Mouse (Mus musculus): ENCODE data around the gene Krt14. TPM values are rescaled to one million over a fixed set of nuclear protein-coding genes. Genes with fewer than 3 reads are reported as not detected.

The Krt14 gene
- polyA plus RNA-seq, 1 experiment from 2014 or later, result 46.4 TPM

DNA sequence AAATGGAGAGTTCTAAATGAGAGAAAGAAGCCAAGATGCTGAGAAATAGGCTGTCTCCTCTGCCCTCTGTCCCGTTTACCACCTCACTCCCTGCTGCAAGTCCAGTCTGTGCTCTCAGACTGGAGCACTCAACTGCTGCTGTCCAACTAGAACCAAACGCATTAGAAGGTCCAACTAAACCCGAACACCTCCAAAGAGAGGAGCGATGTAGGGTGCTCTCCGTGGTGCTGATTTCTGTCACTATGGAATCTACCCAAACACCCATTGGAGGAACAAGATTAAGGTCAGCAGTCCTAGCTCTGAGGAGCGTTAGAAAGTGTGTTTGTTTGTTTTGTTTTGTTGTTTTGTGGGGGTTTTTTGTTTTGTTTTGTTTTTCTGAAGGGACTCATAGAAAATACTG, 3.9 kb downstream of the Krt14 start:
- Histone ChIP-seq H3K4me2 (ENCODE audit: low read depth, low read length) (no peak overlapping the region), H3K9me3 (replicated peaks; ENCODE audit: control insufficient read depth, low read length) (no peaks in the 10 kb centered on the region), H3K9ac (ENCODE audit: low read length) (no peak overlapping the region), H3K27ac (ENCODE audit: low read length) (no peak overlapping the region), H3K36me3 (ENCODE audit: control insufficient read depth, insufficient read depth, low read length) (no peaks in the 10 kb centered on the region), H3K4me3 (replicated peaks; ENCODE audit: low read length) (no peak overlapping the region), H3K27me3 (ENCODE audit: control insufficient read depth, insufficient read depth, low read length) (no peaks in the 10 kb centered on the region; the same call in 1 of the 2 replicates), H3K4me1 (ENCODE audit: control insufficient read depth, insufficient read depth, low read length) (no peaks in the 10 kb centered on the region)
- ATAC-seq (ENCODE audit: insufficient read depth, low FRiP score), result no peak
- WGBS, result 7% methylated on average over 6 of the region's 6 CpGs

DNA sequence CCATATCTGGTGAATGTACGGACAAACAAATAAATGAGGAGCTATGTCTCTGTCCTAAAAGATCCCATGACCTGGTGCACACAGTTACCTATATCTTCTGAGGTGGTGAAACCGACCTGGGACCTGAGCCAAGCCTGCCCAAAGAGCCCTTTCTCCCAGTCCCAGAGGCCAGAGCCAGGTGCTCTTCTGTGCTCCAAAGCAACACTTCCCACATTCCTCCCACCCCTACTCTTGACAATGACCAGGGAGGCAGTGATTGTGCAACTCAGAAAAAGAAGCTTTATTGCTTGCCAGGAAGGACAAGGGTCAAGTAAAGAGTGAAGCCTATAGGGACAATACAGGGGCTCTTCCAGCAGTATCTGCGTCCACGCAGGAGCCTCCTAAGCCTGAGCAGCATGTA, 4.4 kb downstream of the Krt14 start:
- Histone ChIP-seq H3K27me3 (ENCODE audit: control insufficient read depth, insufficient read depth, low read length) (no peaks in the 10 kb centered on the region; the same call in 1 of the 2 replicates), H3K4me1 (ENCODE audit: control insufficient read depth, insufficient read depth, low read length) (no peaks in the 10 kb centered on the region), H3K4me3 (replicated peaks; ENCODE audit: low read length) (no peak overlapping the region), H3K9me3 (replicated peaks; ENCODE audit: control insufficient read depth, low read length) (no peaks in the 10 kb centered on the region), H3K27ac (ENCODE audit: low read length) (no peak overlapping the region), H3K36me3 (ENCODE audit: control insufficient read depth, insufficient read depth, low read length) (no peaks in the 10 kb centered on the region), H3K9ac (ENCODE audit: low read length) (no peak overlapping the region), H3K4me2 (ENCODE audit: low read depth, low read length) (no peak overlapping the region)
- ATAC-seq (ENCODE audit: insufficient read depth, low FRiP score), result no peak
- WGBS, result 81% methylated on average over 4 of the region's 4 CpGs

DNA sequence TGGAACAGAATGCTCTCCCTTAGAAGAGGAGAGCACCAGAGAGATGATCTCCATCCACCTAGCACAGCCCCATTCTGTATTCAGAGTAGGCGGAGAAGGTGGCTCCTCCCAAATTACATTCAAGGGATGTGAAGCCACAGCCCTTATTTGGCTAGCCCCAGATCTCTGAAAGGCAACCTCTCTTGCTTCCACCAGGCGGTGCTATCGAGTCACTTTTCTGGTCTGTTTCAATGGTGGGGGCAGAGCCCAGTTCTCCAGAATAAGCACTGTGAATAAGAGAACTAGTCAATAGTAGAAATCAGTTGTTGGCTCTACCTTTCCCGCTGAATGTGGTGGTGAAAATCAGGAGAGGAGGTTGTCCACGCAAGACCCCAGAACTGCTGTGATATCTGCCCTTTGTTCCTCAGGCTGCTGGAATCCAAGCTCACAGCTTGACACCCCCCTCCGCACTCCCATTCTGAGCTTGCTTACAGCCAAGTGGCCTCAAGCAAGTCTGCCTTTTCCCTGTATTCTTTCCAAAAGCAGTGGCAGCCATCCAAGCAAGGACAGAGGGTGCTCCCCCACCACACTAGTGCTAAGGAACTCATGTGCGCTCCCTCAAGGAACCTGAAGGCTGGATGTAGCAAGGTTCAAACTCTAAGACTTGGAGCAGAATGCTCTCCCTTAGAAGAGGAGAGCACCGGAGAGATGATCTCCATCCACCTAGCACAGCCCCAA, 7.1 kb downstream of the Krt14 start:
- no peak for ATAC-seq (ENCODE audit: insufficient read depth, low FRiP score)
- Histone ChIP-seq H3K36me3 (ENCODE audit: control insufficient read depth, insufficient read depth, low read length) (no peaks in the 10 kb centered on the region), H3K4me2 (ENCODE audit: low read depth, low read length) (no peak overlapping the region), H3K4me3 (replicated peaks; ENCODE audit: low read length) (no peak overlapping the region), H3K27me3 (ENCODE audit: control insufficient read depth, insufficient read depth, low read length) (no peaks in the 10 kb centered on the region; the same call in 1 of the 2 replicates), H3K9ac (ENCODE audit: low read length) (no peak overlapping the region), H3K4me1 (ENCODE audit: control insufficient read depth, insufficient read depth, low read length) (no peaks in the 10 kb centered on the region), H3K9me3 (replicated peaks; ENCODE audit: control insufficient read depth, low read length) (no peaks in the 10 kb centered on the region), H3K27ac (ENCODE audit: low read length) (no peak overlapping the region)
- WGBS, result 41% methylated on average over 8 of the region's 8 CpGs

DNA sequence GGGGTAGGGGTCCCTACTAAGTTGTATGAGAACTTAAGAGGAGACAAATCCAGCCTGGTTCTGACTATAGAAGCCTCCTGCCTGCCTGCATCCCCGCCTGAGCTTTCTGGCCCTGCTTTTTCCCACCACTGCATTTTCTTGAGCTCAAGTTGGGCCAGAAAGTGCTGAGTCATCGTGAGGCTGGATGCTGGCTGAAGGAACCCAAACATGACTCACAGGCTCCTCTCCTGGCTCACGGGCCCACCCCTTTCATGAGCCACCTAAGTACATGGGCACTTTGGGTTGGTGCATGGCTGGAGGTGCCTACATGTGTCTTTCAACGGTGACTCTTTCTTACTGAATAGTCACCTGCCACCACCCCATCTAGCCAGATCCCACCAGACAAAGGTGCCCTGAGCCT, 8.7 kb downstream of the Krt14 start:
- Histone ChIP-seq H3K9me3 (replicated peaks; ENCODE audit: control insufficient read depth, low read length) (no peaks in the 10 kb centered on the region), H3K4me3 (replicated peaks; ENCODE audit: low read length) (no peak overlapping the region), H3K27me3 (ENCODE audit: control insufficient read depth, insufficient read depth, low read length) (no peaks in the 10 kb centered on the region; the same call in 1 of the 2 replicates), H3K27ac (ENCODE audit: low read length) (no peak overlapping the region), H3K4me2 (ENCODE audit: low read depth, low read length) (no peak overlapping the region), H3K4me1 (ENCODE audit: control insufficient read depth, insufficient read depth, low read length) (no peaks in the 10 kb centered on the region), H3K36me3 (ENCODE audit: control insufficient read depth, insufficient read depth, low read length) (no peaks in the 10 kb centered on the region), H3K9ac (ENCODE audit: low read length) (no peak overlapping the region)
- no peak for ATAC-seq (ENCODE audit: insufficient read depth, low FRiP score)
- 69% methylated on average over 4 of the region's 4 CpGs for WGBS

DNA sequence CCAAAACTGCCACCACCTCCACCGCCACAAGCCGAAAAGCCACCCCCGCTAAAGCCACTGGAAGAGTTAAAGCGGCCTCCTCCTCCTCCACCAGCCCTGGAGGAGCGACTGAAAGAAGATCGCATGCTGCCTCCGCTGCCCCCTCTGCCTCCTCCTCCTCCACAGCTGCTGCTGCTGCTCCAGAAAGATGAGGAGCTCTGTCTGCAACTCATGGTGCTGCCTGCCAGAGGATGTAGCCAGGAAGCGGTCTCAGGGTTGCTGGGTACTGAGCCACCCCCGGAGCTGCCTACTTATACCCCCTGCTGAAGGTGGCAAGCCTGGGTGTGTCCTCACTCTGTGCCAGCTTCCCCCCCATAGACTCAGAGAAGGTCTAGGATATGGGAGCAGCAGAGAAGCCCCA, 14.4 kb downstream of the Krt14 start, which contains the start of gene Krt9:
TSS of gene Krt9 (minus strand) at position 255 of the 400 bp plus-strand sequence.
- Histone ChIP-seq H3K9ac (ENCODE audit: low read length) (no peak within 1 kb of the TSS), H3K4me2 (ENCODE audit: low read depth, low read length) (no peak within 1 kb of the TSS), H3K27me3 (ENCODE audit: control insufficient read depth, insufficient read depth, low read length) (no peaks in the 10 kb centered on the region), H3K9me3 (replicated peaks; ENCODE audit: control insufficient read depth, low read length) (no peaks in the 10 kb centered on the region), H3K4me3 (replicated peaks; ENCODE audit: low read length) (no peak within 1 kb of the TSS), H3K36me3 (ENCODE audit: control insufficient read depth, insufficient read depth, low read length) (no peaks in the 10 kb centered on the region), H3K4me1 (ENCODE audit: control insufficient read depth, insufficient read depth, low read length) (no peaks in the 10 kb centered on the region), H3K27ac (ENCODE audit: low read length) (no peak within 1 kb of the TSS)
- WGBS, result 43% methylated on average over 9 of the region's 9 CpGs
- ATAC-seq (ENCODE audit: insufficient read depth, low FRiP score), result no peak

DNA sequence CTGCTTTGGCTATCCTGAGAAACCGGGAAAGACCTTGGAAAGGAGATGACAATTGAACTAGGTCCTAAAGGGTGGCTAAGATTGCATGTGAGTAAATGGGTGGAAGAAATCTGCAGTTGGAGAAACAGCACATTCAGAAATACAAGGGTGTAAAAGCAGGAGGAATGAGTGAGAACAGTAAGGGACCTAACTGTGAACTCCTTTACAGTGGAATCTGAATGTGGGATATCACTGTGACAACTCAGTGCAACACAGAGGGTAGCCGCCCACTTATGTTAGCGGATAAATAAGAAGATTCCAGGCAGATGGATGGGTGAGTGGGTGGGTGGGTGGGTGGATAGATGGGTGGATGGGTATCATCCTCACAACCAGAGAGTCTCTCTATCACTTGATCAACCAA, 15.5 kb downstream of the Krt14 start:
- no peaks in the 10 kb centered on the region for H3K9me3 ChIP-seq (replicated peaks; ENCODE audit: control insufficient read depth, low read length)
- no peak overlapping the region for H3K4me2 ChIP-seq (ENCODE audit: low read depth, low read length)
- no peaks in the 10 kb centered on the region for H3K27me3 ChIP-seq (ENCODE audit: control insufficient read depth, insufficient read depth, low read length)
- no peaks in the 10 kb centered on the region for H3K36me3 ChIP-seq (ENCODE audit: control insufficient read depth, insufficient read depth, low read length)
- WGBS, result 93% methylated on average over 3 of the region's 3 CpGs
- no peak overlapping the region for H3K27ac ChIP-seq (ENCODE audit: low read length)
- no peaks in the 10 kb centered on the region for H3K4me1 ChIP-seq (ENCODE audit: control insufficient read depth, insufficient read depth, low read length)
- ATAC-seq (ENCODE audit: insufficient read depth, low FRiP score), result no peak
- no peak overlapping the region for H3K9ac ChIP-seq (ENCODE audit: low read length)
- H3K4me3 ChIP-seq (replicated peaks; ENCODE audit: low read length), result no peak overlapping the region

DNA sequence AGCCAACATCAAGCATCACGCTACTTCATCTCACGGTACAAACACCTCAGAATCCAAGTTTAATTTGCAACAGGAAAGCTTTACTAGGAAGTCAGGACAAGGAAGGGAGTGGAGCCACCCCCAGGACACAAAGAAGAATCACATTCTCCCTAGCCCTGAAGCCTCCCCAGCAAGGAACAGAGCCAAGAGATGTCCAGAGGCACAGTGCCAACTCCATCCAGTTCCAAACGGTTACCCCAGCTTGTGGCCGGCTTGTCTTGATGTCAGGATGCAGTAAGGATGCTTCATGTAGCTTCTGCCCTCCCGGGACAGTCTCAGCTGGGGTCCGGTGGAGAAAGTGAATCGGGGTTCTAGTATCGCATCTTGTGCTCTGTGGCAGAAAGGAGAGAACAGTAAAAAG, 20.6 kb downstream of the Krt14 start:
- WGBS, result 82% methylated on average over 8 of the region's 8 CpGs
- H3K27ac ChIP-seq (ENCODE audit: low read length), result no peak overlapping the region
- H3K4me2 ChIP-seq (ENCODE audit: low read depth, low read length), result no peak overlapping the region
- no peaks in the 10 kb centered on the region for H3K27me3 ChIP-seq (ENCODE audit: control insufficient read depth, insufficient read depth, low read length)
- ATAC-seq (ENCODE audit: insufficient read depth, low FRiP score), result no peak
- H3K9me3 ChIP-seq (replicated peaks; ENCODE audit: control insufficient read depth, low read length), result no peaks in the 10 kb centered on the region
- H3K9ac ChIP-seq (ENCODE audit: low read length), result no peak overlapping the region
- H3K4me1 ChIP-seq (ENCODE audit: control insufficient read depth, insufficient read depth, low read length), result no peaks in the 10 kb centered on the region
- H3K36me3 ChIP-seq (ENCODE audit: control insufficient read depth, insufficient read depth, low read length), result no peaks in the 10 kb centered on the region
- no peak overlapping the region for H3K4me3 ChIP-seq (replicated peaks; ENCODE audit: low read length)

DNA sequence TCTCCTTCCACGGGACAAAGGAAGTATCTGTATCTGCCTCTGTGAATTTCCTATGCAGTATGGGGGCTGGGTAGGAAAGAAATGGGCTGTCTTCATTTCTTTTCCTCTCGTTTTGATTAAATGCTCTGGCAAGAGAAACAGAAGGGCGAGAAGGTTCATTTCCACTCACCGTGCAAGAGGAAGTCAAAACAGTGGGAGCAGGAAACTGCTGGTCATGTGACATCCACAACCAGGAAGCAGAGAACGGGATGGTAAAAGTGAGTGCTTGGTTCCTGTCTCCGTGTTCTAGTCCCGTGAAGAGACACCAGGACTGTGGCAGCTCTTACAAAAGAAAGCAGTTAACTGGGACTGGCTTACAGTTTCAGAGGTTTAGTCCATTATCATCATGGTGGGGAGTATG, 25.6 kb downstream of the Krt14 start:
- Histone ChIP-seq H3K9ac (ENCODE audit: low read length) (no peak overlapping the region), H3K27ac (ENCODE audit: low read length) (no peak overlapping the region), H3K4me2 (ENCODE audit: low read depth, low read length) (no peak overlapping the region), H3K27me3 (ENCODE audit: control insufficient read depth, insufficient read depth, low read length) (no peaks in the 10 kb centered on the region), H3K4me3 (replicated peaks; ENCODE audit: low read length) (no peak overlapping the region), H3K9me3 (replicated peaks; ENCODE audit: control insufficient read depth, low read length) (no peaks in the 10 kb centered on the region), H3K36me3 (ENCODE audit: control insufficient read depth, insufficient read depth, low read length) (no peaks in the 10 kb centered on the region), H3K4me1 (ENCODE audit: control insufficient read depth, insufficient read depth, low read length) (no peaks in the 10 kb centered on the region)
- 66% methylated on average over 7 of the region's 7 CpGs for WGBS
- no peak for ATAC-seq (ENCODE audit: insufficient read depth, low FRiP score)

DNA sequence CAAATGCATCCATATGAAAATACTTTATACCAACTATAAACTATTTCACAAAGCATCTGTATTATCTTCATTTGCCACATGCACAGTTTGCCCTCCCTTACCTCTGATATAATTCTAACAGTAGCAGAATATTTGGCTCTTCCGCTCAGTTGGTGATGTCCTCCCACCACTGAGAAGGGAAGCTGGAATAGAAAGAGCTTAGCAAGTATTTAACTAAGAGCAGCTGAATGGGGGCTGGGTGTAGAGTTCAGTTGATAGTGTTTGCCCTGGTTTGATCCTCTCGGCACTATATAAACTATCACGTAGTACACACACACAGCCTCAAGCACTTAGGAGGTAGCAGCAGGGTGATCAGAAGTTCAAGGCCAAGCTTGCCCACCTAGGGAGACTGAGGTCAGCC, 28.1 kb downstream of the Krt14 start:
- no peak overlapping the region for H3K27ac ChIP-seq (ENCODE audit: low read length)
- no peak overlapping the region for H3K9ac ChIP-seq (ENCODE audit: low read length)
- no peaks in the 10 kb centered on the region for H3K9me3 ChIP-seq (replicated peaks; ENCODE audit: control insufficient read depth, low read length)
- no peaks in the 10 kb centered on the region for H3K4me1 ChIP-seq (ENCODE audit: control insufficient read depth, insufficient read depth, low read length)
- no peak overlapping the region for H3K4me2 ChIP-seq (ENCODE audit: low read depth, low read length)
- H3K4me3 ChIP-seq (replicated peaks; ENCODE audit: low read length), result no peak overlapping the region
- ATAC-seq (ENCODE audit: insufficient read depth, low FRiP score), result no peak
- WGBS, result 31% methylated on average over 3 of the region's 3 CpGs
- H3K36me3 ChIP-seq (ENCODE audit: control insufficient read depth, insufficient read depth, low read length), result no peaks in the 10 kb centered on the region
- no peaks in the 10 kb centered on the region for H3K27me3 ChIP-seq (ENCODE audit: control insufficient read depth, insufficient read depth, low read length)

Measured in stomach, embryonic 16.5 days (tissue).